Mouse (Mus musculus) spleen, adult 2 months (tissue): ENCODE results near the gene Itpkb.

Source experiments
- CTCF ChIP-seq: fragments of 200-500 bp; IDR thresholded peaks from 2 replicates; pipeline ENCODE4 v1.5.1; 2011; ENCODE audit warnings: mild to moderate bottlenecking, inconsistent platforms; ENCODE audit not compliant: insufficient read depth, insufficient read length, insufficient replicate concordance; ENCODE audit errors: extremely low read depth
- POLR2A ChIP-seq: fragments of 200-500 bp; IDR thresholded peaks from 2 replicates; pipeline ENCODE4 v1.6.1; 2011; ENCODE audit warnings: low read depth, low read length, inconsistent platforms

- no peak for TF ChIP-seq CTCF
- no peak for TF ChIP-seq POLR2A
Measured at GRCm38 (mm10) chr1:180473566-180473965, 143.3 kb downstream of the Itpkb start.
